Mouse (Mus musculus): ENCODE measurements around the gene Olfr1465. TPM values are rescaled to one million over a fixed set of nuclear protein-coding genes. Genes with fewer than 3 reads are reported as not detected.

Olfr1465 gene
- not detected for polyA plus RNA-seq (2017; shearing (Covaris generic))

DNA sequence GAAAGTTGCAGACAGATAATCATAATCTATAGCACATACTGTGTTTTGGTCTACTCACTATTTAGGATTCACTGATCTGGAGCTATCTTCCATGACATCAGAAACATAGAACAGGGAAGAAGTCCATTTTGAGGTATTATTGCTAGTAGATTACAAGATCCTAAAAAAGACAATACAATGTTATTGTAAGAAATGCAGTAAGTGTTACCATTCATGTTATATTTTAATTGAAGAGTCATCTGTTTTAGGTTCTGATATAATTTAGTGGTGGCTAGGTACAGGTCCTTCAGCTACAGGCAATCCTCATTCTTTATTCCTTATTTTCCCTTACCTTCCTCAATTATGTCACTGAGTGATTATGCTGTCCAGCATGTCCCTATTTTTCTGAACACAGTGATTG is at the start of gene Olfr1465:
Gene Olfr1465, minus strand, starts transcription at position 101 of the 400 bp plus-strand sequence.

DNA sequence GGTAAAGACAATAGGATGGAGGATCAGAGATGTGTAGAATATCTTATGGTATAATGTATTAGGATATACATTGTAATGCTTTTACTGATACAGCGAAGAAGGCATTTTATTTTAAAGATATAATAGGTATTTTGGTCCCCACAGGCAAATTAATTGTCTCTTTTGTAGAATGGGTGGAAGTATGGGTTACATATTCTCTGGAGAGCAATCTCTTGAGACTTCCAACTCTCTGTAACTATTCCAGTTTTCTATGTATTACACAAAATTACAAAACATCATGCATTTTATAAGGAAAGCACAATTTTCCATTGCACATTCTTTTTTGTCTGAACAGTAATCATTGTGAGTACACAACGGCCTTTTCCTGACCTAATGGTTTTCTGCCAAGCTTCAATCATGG is 46.6 kb upstream of the Olfr1465 start, which contains the start of gene Olfr1467:
Gene Olfr1467, plus strand, starts transcription at position 301 of the 400 bp plus-strand sequence.

DNA sequence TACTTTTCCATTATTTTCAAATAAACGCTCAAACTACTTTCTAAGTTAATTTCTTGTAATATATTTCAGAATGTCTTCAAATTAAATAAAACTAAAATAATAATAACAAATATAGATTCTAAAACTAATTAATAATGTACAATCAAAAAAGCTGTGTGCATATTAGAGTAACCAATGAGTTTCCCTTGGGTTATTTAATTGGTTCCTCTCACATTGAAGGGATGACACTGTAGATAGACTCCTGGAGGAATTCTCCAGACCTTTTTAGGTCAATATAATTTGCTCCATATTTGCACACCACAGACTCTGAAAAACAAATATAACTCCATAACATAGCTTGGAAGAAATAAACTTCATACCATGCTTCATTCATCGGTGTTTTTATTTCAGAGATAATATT is 23.2 kb upstream of the Olfr1465 start, which contains the start of gene Olfr1466:
Gene Olfr1466, plus strand, starts transcription at position 301 of the 400 bp plus-strand sequence.

Other genes starting within 250 kb of the Olfr1465 start
- gene Olfr1457, start 217.7 kb downstream of the Olfr1465 start, polyA plus RNA-seq (2017; shearing (Covaris generic)): not detected
- not detected for gene Olfr1458, start 208.8 kb downstream of the Olfr1465 start, polyA plus RNA-seq (2017; shearing (Covaris generic))
- gene Olfr1459, start 166.0 kb downstream of the Olfr1465 start, polyA plus RNA-seq (2017; shearing (Covaris generic)): 0.06 TPM
- not detected for gene Olfr1461, start 152.5 kb downstream of the Olfr1465 start, polyA plus RNA-seq (2017; shearing (Covaris generic))
- not detected for gene Olfr1462, start 129.8 kb downstream of the Olfr1465 start, polyA plus RNA-seq (2017; shearing (Covaris generic))
- gene Olfr1463, start 84.2 kb downstream of the Olfr1465 start, polyA plus RNA-seq (2017; shearing (Covaris generic)): not detected
- not detected for gene Olfr1466, start 23.3 kb upstream of the Olfr1465 start, polyA plus RNA-seq (2017; shearing (Covaris generic))
- gene Olfr1467, start 46.7 kb upstream of the Olfr1465 start, polyA plus RNA-seq (2017; shearing (Covaris generic)): not detected
- not detected for gene Olfr1469, start 92.3 kb upstream of the Olfr1465 start, polyA plus RNA-seq (2017; shearing (Covaris generic))
- 0.11 TPM for gene Olfr1471, start 127.9 kb upstream of the Olfr1465 start, polyA plus RNA-seq (2017; shearing (Covaris generic))
- not detected for gene Olfr1472, start 140.5 kb upstream of the Olfr1465 start, polyA plus RNA-seq (2017; shearing (Covaris generic))
- gene Olfr1474, start 154.0 kb upstream of the Olfr1465 start, polyA plus RNA-seq (2017; shearing (Covaris generic)): not detected
- not detected for gene Olfr1475, start 164.7 kb upstream of the Olfr1465 start, polyA plus RNA-seq (2017; shearing (Covaris generic))
- gene Olfr1477, start 185.0 kb upstream of the Olfr1465 start, polyA plus RNA-seq (2017; shearing (Covaris generic)): not detected
- not detected for gene Olfr1480, start 212.4 kb upstream of the Olfr1465 start, polyA plus RNA-seq (2017; shearing (Covaris generic))

All from CD4-positive, CD25-positive, alpha-beta regulatory T cell, adult 9 weeks (primary cell).